Mouse (Mus musculus): ENCODE results near the gene Il10. TPM values are rescaled to one million over a fixed set of nuclear protein-coding genes. Genes with fewer than 3 reads are reported as not detected.

Il10 gene
- polyA plus RNA-seq, 1 experiment from 2014 or later = not detected

DNA sequence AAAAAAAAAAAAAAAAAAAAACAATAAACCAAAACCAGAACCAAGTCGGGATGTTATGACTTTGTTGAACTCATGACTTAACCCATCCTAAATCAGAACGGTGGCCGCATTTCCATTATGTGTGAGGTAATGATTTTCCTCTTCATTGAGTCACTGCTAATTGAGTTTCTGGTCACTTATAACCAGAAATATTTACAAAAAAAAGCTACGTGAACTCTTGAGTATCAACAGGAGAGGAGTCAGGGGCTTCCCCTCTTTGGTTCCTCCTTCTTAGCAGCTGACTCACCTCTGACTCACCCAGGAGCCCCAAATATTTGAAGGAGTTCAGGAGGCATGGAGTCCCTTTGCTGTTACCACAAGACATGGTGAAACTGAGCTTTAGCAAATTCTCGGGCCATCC lies 18.4 kb downstream of the Il10 start:
- no peaks in the 10 kb centered on the region for H3K9me3 ChIP-seq (replicated peaks)
- no peaks in the 10 kb centered on the region for H3K36me3 ChIP-seq
- H3K27me3 ChIP-seq = no peaks in the 10 kb centered on the region
- 92% methylated on average over 5 of the region's 5 CpGs for WGBS
- no peak overlapping the region for H3K4me2 ChIP-seq
- H3K9ac ChIP-seq = no peak overlapping the region
- H3K4me3 ChIP-seq = no peak overlapping the region
- H3K27ac ChIP-seq = no peak overlapping the region
- H3K4me1 ChIP-seq (replicated peaks) = peaks cover 5% of the 10 kb centered on the region
- ATAC-seq (replicated peaks; ENCODE audit: insufficient number of reproducible peaks, insufficient read depth, low FRiP score, low read depth) = no peak

- Histone ChIP-seq H3K9me3 (replicated peaks) (no peaks in the 10 kb centered on the region), H3K9ac (no peak overlapping the region), H3K36me3 (no peaks in the 10 kb centered on the region), H3K4me2 (no peak overlapping the region), H3K27me3 (no peaks in the 10 kb centered on the region), H3K4me3 (no peak overlapping the region), H3K4me1 (replicated peaks) (peaks cover 5% of the 10 kb centered on the region), H3K27ac (no peak overlapping the region)
- ATAC-seq (replicated peaks; ENCODE audit: insufficient number of reproducible peaks, insufficient read depth, low FRiP score, low read depth) = no peak
- 83% methylated on average over 10 of the region's 10 CpGs for WGBS
These were observed 18.9 kb downstream of the Il10 start for GRCm38 (mm10) chr1:131038415-131039017.

DNA sequence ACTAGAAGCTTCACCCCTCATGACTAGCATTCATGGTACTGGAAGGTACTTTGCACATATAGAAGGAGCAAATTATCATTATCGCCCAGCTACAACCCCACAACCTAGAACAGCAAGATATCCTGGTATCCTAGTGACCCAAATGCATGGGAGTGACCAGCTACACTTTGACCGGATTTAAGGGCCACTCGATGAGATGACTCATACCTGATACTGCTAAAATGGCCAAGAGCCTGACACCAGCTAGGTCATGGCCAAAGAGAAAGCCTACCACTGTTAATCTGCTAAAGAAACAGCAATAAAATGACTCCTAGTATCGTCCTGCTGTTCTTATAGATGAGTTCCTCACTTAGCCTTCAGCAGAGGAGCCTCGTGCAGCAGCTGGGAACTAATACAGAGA lies 19.8 kb downstream of the Il10 start:
- Histone ChIP-seq H3K4me2 (no peak overlapping the region), H3K4me1 (replicated peaks) (peaks cover 5% of the 10 kb centered on the region), H3K27ac (no peak overlapping the region), H3K9me3 (replicated peaks) (no peaks in the 10 kb centered on the region), H3K27me3 (no peaks in the 10 kb centered on the region), H3K36me3 (no peaks in the 10 kb centered on the region), H3K9ac (no peak overlapping the region), H3K4me3 (no peak overlapping the region)
- no peak for ATAC-seq (replicated peaks; ENCODE audit: insufficient number of reproducible peaks, insufficient read depth, low FRiP score, low read depth)
- 84% methylated on average over 5 of the region's 5 CpGs for WGBS

GRCm38 (mm10) chr1:131042263-131042662 lies 22.6 kb downstream of the Il10 start:
- H3K9ac ChIP-seq = no peak overlapping the region
- H3K4me3 ChIP-seq = no peak overlapping the region
- no peaks in the 10 kb centered on the region for H3K27me3 ChIP-seq
- H3K36me3 ChIP-seq = no peaks in the 10 kb centered on the region
- no peak for ATAC-seq (replicated peaks; ENCODE audit: insufficient number of reproducible peaks, insufficient read depth, low FRiP score, low read depth)
- no peaks in the 10 kb centered on the region for H3K9me3 ChIP-seq (replicated peaks)
- 53% methylated on average over 2 of the region's 2 CpGs for WGBS
- no peak overlapping the region for H3K4me2 ChIP-seq
- peaks cover 13% of the 10 kb centered on the region for H3K4me1 ChIP-seq (replicated peaks)
- H3K27ac ChIP-seq = no peak overlapping the region

DNA sequence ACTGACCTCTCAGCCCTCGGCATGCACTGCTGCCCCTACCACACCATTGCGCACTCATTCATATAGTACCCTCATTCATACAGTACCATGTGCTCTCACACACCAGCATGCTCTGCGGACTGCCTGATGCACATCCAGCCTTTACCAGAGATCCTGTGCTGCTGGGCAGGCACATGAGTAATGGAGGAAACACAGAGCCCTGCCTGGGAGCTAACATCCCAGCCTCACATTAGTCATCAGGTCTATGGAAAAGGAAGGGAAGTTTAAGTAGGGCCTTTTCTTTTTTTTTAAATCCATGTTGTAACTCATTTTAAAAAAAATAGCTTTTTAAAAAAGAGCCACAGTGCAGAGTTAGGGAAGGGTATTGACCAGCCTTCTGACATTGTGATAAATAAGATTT lies 23.1 kb downstream of the Il10 start:
- H3K9me3 ChIP-seq (replicated peaks) = no peaks in the 10 kb centered on the region
- H3K27me3 ChIP-seq = no peaks in the 10 kb centered on the region
- H3K4me3 ChIP-seq = no peak overlapping the region
- H3K27ac ChIP-seq = no peak overlapping the region
- no peaks in the 10 kb centered on the region for H3K36me3 ChIP-seq
- 94% methylated on average over 3 of the region's 3 CpGs for WGBS
- ATAC-seq (replicated peaks; ENCODE audit: insufficient number of reproducible peaks, insufficient read depth, low FRiP score, low read depth) = no peak
- no peak overlapping the region for H3K9ac ChIP-seq
- peaks cover 13% of the 10 kb centered on the region for H3K4me1 ChIP-seq (replicated peaks)
- no peak overlapping the region for H3K4me2 ChIP-seq

DNA sequence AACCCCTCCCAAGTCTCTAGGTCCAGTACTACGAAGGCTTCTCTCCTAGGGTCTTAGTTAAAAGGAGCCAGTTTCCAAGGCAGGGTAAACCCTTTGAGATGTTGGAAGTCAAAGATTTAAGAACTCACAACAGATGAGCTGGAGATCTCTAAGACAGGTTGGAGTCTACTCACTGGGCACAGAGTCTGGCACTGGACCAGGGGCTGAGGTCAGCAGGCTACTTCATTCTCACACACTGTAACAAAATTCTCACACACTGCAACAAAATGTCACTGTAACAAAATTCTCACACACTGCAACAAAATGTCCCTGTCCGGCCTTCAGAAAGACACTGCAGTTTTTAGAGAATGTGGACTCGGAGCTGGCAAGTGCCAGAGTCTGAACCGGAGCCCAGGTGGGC lies 24.0 kb downstream of the Il10 start:
- no peak for ATAC-seq (replicated peaks; ENCODE audit: insufficient number of reproducible peaks, insufficient read depth, low FRiP score, low read depth)
- Histone ChIP-seq H3K9me3 (replicated peaks) (no peaks in the 10 kb centered on the region), H3K27me3 (no peaks in the 10 kb centered on the region), H3K4me2 (no peak overlapping the region), H3K36me3 (no peaks in the 10 kb centered on the region), H3K4me1 (replicated peaks) (peaks cover 13% of the 10 kb centered on the region), H3K9ac (no peak overlapping the region), H3K27ac (no peak overlapping the region), H3K4me3 (no peak overlapping the region)
- 92% methylated on average over 4 of the region's 4 CpGs for WGBS

DNA sequence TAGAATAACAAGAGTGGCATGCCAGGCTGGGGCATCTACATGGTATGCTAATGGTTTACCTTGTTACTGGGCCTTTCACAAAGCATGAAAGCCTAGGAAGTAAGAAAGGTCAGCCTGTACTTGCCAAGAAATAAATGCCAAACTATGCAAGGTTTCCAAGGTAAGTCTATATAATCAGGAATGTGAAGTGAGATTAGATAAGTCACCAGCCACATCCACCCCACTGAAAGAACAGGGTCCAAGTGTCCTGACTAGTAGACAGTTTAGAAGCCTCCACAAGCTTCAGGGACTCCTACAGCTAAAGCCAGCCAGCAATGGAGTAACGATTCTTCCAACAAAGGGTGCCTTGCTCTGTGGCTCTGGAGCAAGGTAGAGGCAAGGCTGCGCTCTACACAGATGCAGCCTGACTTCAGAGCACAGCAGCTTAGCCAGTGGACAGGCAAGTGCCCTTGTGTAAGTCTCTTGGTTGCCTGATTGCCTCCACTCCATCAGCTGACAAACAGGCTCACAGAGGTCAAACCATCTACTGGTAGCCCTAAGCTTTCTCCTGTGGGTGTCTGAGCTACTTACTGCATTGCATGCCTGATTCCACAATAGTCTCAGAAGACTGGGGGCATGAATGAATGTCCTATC lies 26.2 kb downstream of the Il10 start:
- no peak overlapping the region for H3K4me2 ChIP-seq
- 73% methylated on average over 2 of the region's 2 CpGs for WGBS
- no peaks in the 10 kb centered on the region for H3K9me3 ChIP-seq (replicated peaks)
- no peak for ATAC-seq (replicated peaks; ENCODE audit: insufficient number of reproducible peaks, insufficient read depth, low FRiP score, low read depth)
- 0 out of 2 replicates have a peak overlapping the region, but pooled peaks have one; percentile 25 for H3K27ac ChIP-seq
- H3K4me3 ChIP-seq = no peak overlapping the region
- H3K4me1 ChIP-seq (replicated peaks) = peaks cover 13% of the 10 kb centered on the region
- no peaks in the 10 kb centered on the region for H3K36me3 ChIP-seq
- H3K9ac ChIP-seq = no peak overlapping the region
- no peaks in the 10 kb centered on the region for H3K27me3 ChIP-seq

- Histone ChIP-seq H3K4me2 (no peak overlapping the region), H3K36me3 (no peaks in the 10 kb centered on the region), H3K4me1 (replicated peaks) (peaks cover 13% of the 10 kb centered on the region), H3K27ac (no peak overlapping the region), H3K27me3 (no peaks in the 10 kb centered on the region), H3K4me3 (no peak overlapping the region), H3K9ac (no peak overlapping the region), H3K9me3 (replicated peaks) (no peaks in the 10 kb centered on the region)
- 81% methylated on average over 10 of the region's 10 CpGs for WGBS
- no peak for ATAC-seq (replicated peaks; ENCODE audit: insufficient number of reproducible peaks, insufficient read depth, low FRiP score, low read depth)
These were observed 27.0 kb downstream of the Il10 start for GRCm38 (mm10) chr1:131046607-131047006.

GRCm38 (mm10) chr1:131048121-131048863 lies 28.6 kb downstream of the Il10 start:
- no peak overlapping the region for H3K4me3 ChIP-seq
- H3K27ac ChIP-seq = no peak overlapping the region
- H3K4me2 ChIP-seq = no peak overlapping the region
- WGBS = 74% methylated on average over 6 of the region's 6 CpGs
- H3K36me3 ChIP-seq = peaks cover 10% of the 10 kb centered on the region; the same call in 1 of the 2 replicates
- H3K9ac ChIP-seq = no peak overlapping the region
- no peaks in the 10 kb centered on the region for H3K27me3 ChIP-seq
- H3K4me1 ChIP-seq (replicated peaks) = peaks cover 14% of the 10 kb centered on the region
- no peak for ATAC-seq (replicated peaks; ENCODE audit: insufficient number of reproducible peaks, insufficient read depth, low FRiP score, low read depth)
- H3K9me3 ChIP-seq (replicated peaks) = no peaks in the 10 kb centered on the region

DNA sequence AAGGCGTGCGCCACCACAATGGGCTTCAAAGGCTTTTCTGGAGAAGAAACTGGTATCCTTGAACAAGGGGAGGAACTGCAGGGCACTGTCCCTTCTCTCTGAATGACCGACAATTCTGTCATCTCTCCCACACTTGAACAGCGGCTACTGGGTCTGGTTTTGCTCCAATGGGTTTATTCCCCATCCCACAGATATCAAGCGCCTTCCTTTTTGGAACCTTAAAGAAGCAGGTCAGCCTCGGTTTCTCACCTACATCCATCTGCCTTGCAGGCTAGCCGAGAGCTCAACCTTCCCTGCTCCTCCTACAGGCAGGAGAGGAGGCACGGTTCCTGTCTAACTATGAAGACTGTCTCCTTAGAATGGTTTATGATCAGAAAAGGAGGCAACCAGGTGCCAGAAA lies 29.3 kb downstream of the Il10 start:
- peaks cover 13% of the 10 kb centered on the region for H3K36me3 ChIP-seq
- ATAC-seq (replicated peaks; ENCODE audit: insufficient number of reproducible peaks, insufficient read depth, low FRiP score, low read depth) = no peak
- H3K4me3 ChIP-seq = no peak overlapping the region
- no peaks in the 10 kb centered on the region for H3K9me3 ChIP-seq (replicated peaks)
- peaks cover 14% of the 10 kb centered on the region for H3K4me1 ChIP-seq (replicated peaks)
- no peaks in the 10 kb centered on the region for H3K27me3 ChIP-seq
- H3K4me2 ChIP-seq = no peak overlapping the region
- WGBS = 88% methylated on average over 8 of the region's 8 CpGs
- no peak overlapping the region for H3K27ac ChIP-seq
- H3K9ac ChIP-seq = no peak overlapping the region

DNA sequence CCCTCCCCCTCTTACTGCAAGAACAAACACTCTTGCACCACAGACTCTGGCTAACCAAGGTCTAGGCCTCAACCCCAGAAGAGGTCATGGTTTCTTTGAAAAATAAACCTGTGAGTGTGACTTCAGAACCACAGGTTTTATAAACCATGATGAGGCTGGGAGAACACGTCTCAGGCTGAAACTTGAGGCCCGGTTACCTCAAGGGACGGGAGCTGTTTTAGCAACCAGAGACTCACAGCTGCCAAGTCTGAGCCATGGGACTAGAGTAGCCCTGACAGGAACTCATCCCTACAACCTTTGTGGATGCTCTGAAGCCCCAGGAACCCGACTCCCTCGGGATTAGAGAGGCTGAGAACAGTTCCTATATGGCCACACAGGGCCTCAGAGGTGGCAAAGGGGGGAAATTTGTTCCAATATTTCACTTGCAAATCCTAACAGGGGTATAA lies 29.7 kb downstream of the Il10 start:
- 79% methylated on average over 5 of the region's 5 CpGs for WGBS
- peaks cover 14% of the 10 kb centered on the region for H3K4me1 ChIP-seq (replicated peaks)
- H3K27me3 ChIP-seq = no peaks in the 10 kb centered on the region
- H3K27ac ChIP-seq = no peak overlapping the region
- no peak overlapping the region for H3K4me2 ChIP-seq
- H3K36me3 ChIP-seq = peaks cover 17% of the 10 kb centered on the region
- no peaks in the 10 kb centered on the region for H3K9me3 ChIP-seq (replicated peaks)
- no peak overlapping the region for H3K9ac ChIP-seq
- H3K4me3 ChIP-seq = no peak overlapping the region
- no peak for ATAC-seq (replicated peaks; ENCODE audit: insufficient number of reproducible peaks, insufficient read depth, low FRiP score, low read depth)
